Mouse (Mus musculus): ENCODE results near the gene Atg7. TPM values are rescaled to one million over a fixed set of nuclear protein-coding genes. Genes with fewer than 3 reads are reported as not detected.

Gene Atg7
- total and polyA plus RNA-seq, 3 experiments: 11.1 to 15.7 (median 14.8) TPM

DNA sequence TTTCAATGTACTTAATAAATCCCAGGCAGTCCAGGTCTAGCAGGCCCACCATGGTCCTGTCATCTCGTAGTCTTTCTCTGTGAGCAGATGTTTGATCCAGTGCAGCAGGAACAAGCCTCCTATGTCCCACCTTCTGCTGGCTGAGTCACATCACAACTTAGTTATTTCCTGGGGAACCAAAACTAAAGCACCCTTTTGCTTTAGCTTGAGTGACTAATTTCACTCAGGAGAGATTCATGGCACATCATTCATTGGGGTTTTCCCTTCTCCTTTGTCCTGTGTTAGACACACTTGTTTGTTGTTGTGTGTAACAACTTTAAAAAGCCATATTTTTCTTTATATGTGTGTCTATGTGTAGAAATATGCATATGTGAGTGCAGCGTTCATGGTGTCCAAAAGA, 200.0 kb downstream of the Atg7 start (continued):
- TF ChIP-seq JUN (IDR thresholded peaks at IDR 0.05; ENCODE audit: insufficient read depth, low read depth, low read length) (peak; percentile 93), RAD21 (IDR thresholded peaks at IDR 0.05; ENCODE audit: low read depth, low read length) (no peak), NELFE (IDR thresholded peaks at IDR 0.05; ENCODE audit: low read depth, low read length) (no peak), MEF2A (IDR thresholded peaks at IDR 0.05; ENCODE audit: borderline replicate concordance, low read depth, low read length) (peak; percentile 86)

DNA sequence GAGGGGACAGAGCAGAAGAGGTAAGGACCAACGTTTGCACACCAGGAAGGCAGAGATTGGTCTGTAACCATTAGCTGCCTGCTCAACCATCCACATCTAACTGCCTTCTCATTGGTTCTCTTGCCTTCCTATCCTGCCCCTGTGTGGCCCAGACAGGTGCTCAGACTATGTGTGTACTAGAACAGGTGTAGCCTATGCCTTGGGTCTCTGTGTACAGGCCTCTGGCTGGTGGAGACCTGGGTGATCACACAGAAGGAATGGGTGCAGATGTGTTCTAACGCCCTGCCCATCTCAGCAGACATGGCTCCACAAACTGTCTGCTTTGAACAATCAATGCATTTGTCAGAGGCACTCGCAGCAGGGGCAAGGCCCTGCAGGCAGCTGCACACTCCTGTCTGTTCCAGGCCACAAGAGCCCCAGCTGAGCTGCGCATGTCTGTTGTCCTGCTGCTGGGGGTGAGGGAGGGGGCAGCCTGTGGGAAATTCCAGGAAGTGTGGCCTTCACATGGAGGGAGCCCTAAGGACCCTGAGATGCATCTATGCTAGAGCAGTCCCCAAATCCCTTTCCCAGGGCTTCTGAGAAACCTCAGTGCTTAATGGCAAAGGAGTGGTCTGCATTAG, 203.4 kb downstream of the Atg7 start:
- H3K79me2 ChIP-seq (replicated peaks; ENCODE audit: control insufficient read depth, extremely low read depth, insufficient read depth, poor library complexity, severe bottlenecking): no peaks in the 10 kb centered on the region
- in situ Hi-C loops (cut with MboI; ENCODE audit: low pct_ligation_motif_present, low pct_unique_long_range_greater_than_20kb, low sequenced_read_pairs): no loop called here

DNA sequence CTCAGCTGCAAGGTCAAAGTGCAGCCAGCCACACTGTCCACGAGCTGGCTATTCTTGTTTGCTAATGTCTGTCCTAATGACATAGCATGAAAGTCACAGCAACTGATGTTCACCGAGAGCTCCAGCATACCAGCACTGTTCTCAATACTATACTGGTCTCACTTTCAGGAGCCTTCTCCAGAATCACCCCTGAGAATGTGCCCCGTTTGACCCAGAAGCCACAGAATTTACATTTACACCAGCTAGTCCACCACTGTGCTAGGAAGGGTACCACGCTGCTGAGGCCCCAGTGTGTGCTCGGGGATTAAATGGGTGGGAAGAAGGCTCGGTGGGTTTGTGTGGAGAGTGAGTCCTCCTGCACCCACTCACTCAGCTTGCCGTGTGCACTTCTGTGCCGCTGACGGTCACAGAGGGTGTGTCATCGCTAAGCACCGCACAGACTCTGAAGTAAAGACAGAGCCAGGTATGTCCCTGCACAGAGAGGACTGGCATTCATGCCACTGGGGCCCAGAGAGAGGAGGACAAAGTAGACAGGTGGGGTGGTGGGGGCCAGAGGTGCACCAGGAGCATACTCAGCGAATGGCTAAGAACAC, 204.8 kb downstream of the Atg7 start:
- H3K4me1 ChIP-seq (ENCODE audit: control insufficient read depth in 1 of 2, insufficient read depth in 2 of 2): peaks cover 37 to 55% of the 10 kb centered on the region in 2 experiments
- in situ Hi-C loops (cut with MboI; ENCODE audit: low pct_ligation_motif_present, low pct_unique_long_range_greater_than_20kb, low sequenced_read_pairs): no loop called here
- H3K27ac ChIP-seq (ENCODE audit: insufficient read depth, low read depth): no peak overlapping the region
- dilution Hi-C loops (cut with MboI; ENCODE audit: extremely low pct_ligation_motif_present, extremely low pct_unique_long_range_greater_than_20kb, low sequenced_read_pairs): no loop called here
- no peaks in the 10 kb centered on the region for H3K79me2 ChIP-seq (replicated peaks; ENCODE audit: control insufficient read depth, extremely low read depth, insufficient read depth, poor library complexity, severe bottlenecking)
- peaks cover 3% of the 10 kb centered on the region for H3K9me3 ChIP-seq (replicated peaks; ENCODE audit: low read length)
- peak overlapping the region in 1 of 3 experiments; percentile 13 for H3K4me3 ChIP-seq (replicated peaks in 1 of 3; ENCODE audit: low read depth in 2 of 3, low read length in 2 of 3, poor library complexity in 1 of 3)
- no peak overlapping the region for H3K9ac ChIP-seq (ENCODE audit: insufficient read depth, low read depth)
- H3K4me2 ChIP-seq (ENCODE audit: insufficient read depth, low read depth, poor library complexity, severe bottlenecking): peak overlapping the region; percentile 25; the same call in 1 of the 2 replicates
- H3K36me3 ChIP-seq (replicated peaks in 1 of 2; ENCODE audit: control insufficient read depth in 1 of 2, insufficient read depth in 1 of 2, low read length in 1 of 2): peaks cover 0 to 10% of the 10 kb centered on the region in 2 experiments
- no peak for DNase-seq (ENCODE audit: extremely low read depth)
- H3K27me3 ChIP-seq (replicated peaks): no peaks in the 10 kb centered on the region
- TF ChIP-seq USF2 (conservative IDR thresholded peaks at IDR 0.05; ENCODE audit: low read depth, low read length) (no peak), NRF1 (IDR thresholded peaks at IDR 0.05; ENCODE audit: low read depth, low read length) (no peak), TCF12 (IDR thresholded peaks at IDR 0.05; ENCODE audit: low read depth, low read length) (no peak), MEF2A (IDR thresholded peaks at IDR 0.05; ENCODE audit: borderline replicate concordance, low read depth, low read length) (no peak; the same call in 1 of the 2 replicates), ETS1 (conservative IDR thresholded peaks at IDR 0.05; ENCODE audit: low read depth, low read length) (peak; percentile 39; the same call in 1 of the 2 replicates), EP300 (IDR thresholded peaks at IDR 0.05; ENCODE audit: low read length) (no peak), ZMIZ1 (IDR thresholded peaks at IDR 0.05; ENCODE audit: low read depth, low read length) (no peak), ZNF384 (IDR thresholded peaks at IDR 0.05; ENCODE audit: low read depth, low read length) (no peak), ZC3H11A (IDR thresholded peaks at IDR 0.05; ENCODE audit: low read depth, low read length) (no peak), MYC (IDR thresholded peaks at IDR 0.05; ENCODE audit: low read depth, low read length) (no peak), MAZ (IDR thresholded peaks at IDR 0.05; ENCODE audit: low read depth, low read length) (0 out of 2 replicates have a peak, but pooled peaks have one; percentile 36), NELFE (IDR thresholded peaks at IDR 0.05; ENCODE audit: low read depth, low read length) (no peak), MAFK (IDR thresholded peaks at IDR 0.05; ENCODE audit: insufficient replicate concordance, low read length) (0 out of 2 replicates have a peak, but pooled peaks have one; percentile 8), PAX5 (IDR thresholded peaks at IDR 0.05; ENCODE audit: low read length) (no peak), USF1 (IDR thresholded peaks at IDR 0.05; ENCODE audit: low read depth, low read length) (no peak), MAX (IDR thresholded peaks at IDR 0.05; ENCODE audit: low read length) (no peak), SIN3A (IDR thresholded peaks at IDR 0.05; ENCODE audit: low read length) (peak; percentile 35; the same call in 1 of the 2 replicates), RCOR1 (conservative IDR thresholded peaks at IDR 0.05; ENCODE audit: low read depth, low read length) (no peak), BHLHE40 (IDR thresholded peaks at IDR 0.05; ENCODE audit: low read depth, low read length) (peak; percentile 85), CHD1 (IDR thresholded peaks at IDR 0.05; ENCODE audit: low read depth, low read length) (no peak), SMC3 (IDR thresholded peaks at IDR 0.05; ENCODE audit: low read depth, low read length) (no peak; the same call in 1 of the 2 replicates), CHD2 (IDR thresholded peaks at IDR 0.05; ENCODE audit: low read length) (no peak), TBP (conservative IDR thresholded peaks at IDR 0.05; ENCODE audit: low read depth, low read length) (no peak), HCFC1 (IDR thresholded peaks at IDR 0.05; ENCODE audit: low read depth, low read length) (no peak), ZKSCAN1 (IDR thresholded peaks at IDR 0.05; ENCODE audit: borderline replicate concordance, low read depth, low read length) (no peak)

More for the DNA sequence above, 203.4 kb downstream of the Atg7 start:
- peaks cover 49 to 69% of the 10 kb centered on the region in 2 experiments for H3K4me1 ChIP-seq (ENCODE audit: control insufficient read depth in 1 of 2, insufficient read depth in 2 of 2)
- peaks cover 3% of the 10 kb centered on the region for H3K9me3 ChIP-seq (replicated peaks; ENCODE audit: low read length)
- peaks cover 0 to 10% of the 10 kb centered on the region in 2 experiments for H3K36me3 ChIP-seq (replicated peaks in 1 of 2; ENCODE audit: control insufficient read depth in 1 of 2, insufficient read depth in 1 of 2, low read length in 1 of 2)
- H3K4me3 ChIP-seq (replicated peaks in 1 of 3; ENCODE audit: low read depth in 2 of 3, low read length in 2 of 3, poor library complexity in 1 of 3): no peak overlapping the region
- no peak overlapping the region for H3K9ac ChIP-seq (ENCODE audit: insufficient read depth, low read depth)
- DNase-seq (ENCODE audit: extremely low read depth): no peak
- no peak overlapping the region for H3K27ac ChIP-seq (ENCODE audit: insufficient read depth, low read depth)
- no peak overlapping the region for H3K4me2 ChIP-seq (ENCODE audit: insufficient read depth, low read depth, poor library complexity, severe bottlenecking)
- dilution Hi-C loops (cut with MboI; ENCODE audit: extremely low pct_ligation_motif_present, extremely low pct_unique_long_range_greater_than_20kb, low sequenced_read_pairs): no loop called here
- TF ChIP-seq NRF1 (IDR thresholded peaks at IDR 0.05; ENCODE audit: low read depth, low read length): 0 out of 2 replicates have a peak, but pooled peaks have one; percentile 23
- no peak for TF ChIP-seq SMC3 (IDR thresholded peaks at IDR 0.05; ENCODE audit: low read depth, low read length)
- no peak for TF ChIP-seq UBTF (IDR thresholded peaks at IDR 0.05; ENCODE audit: low read depth, low read length)
- H3K27me3 ChIP-seq (replicated peaks): no peaks in the 10 kb centered on the region
